Mouse (Mus musculus): ENCODE data around the gene Mical3.

Mical3 gene

DNA sequence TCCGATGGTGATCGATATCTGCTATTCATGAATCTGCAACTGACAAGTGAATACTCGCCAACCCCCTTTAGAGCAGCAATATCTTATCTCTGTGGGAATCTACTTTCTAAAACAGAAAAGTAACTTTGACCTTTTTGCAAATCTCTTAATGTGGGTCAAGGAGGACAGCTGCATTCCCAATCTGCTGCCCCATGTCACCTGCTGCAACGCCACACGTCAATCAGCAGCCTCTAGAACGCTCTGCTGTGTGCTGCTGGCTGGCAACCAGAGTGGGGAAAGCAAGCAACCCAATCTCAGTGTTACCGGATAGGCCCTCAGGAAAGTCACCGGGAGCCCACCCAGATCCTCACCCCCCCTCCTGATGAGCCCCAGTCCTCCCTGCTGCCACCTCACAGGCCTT is 79.4 kb downstream of the Mical3 start:
- Histone ChIP-seq H3K27me3 (ENCODE audit: control insufficient read depth, insufficient read depth, low read length, poor library complexity, severe bottlenecking) (no peaks in the 10 kb centered on the region), H3K36me3 (ENCODE audit: control insufficient read depth, insufficient read depth, low read length, poor library complexity, severe bottlenecking) (no peaks in the 10 kb centered on the region)
- DNase-seq (ENCODE audit: low read depth, low spot score), result no peak

DNA sequence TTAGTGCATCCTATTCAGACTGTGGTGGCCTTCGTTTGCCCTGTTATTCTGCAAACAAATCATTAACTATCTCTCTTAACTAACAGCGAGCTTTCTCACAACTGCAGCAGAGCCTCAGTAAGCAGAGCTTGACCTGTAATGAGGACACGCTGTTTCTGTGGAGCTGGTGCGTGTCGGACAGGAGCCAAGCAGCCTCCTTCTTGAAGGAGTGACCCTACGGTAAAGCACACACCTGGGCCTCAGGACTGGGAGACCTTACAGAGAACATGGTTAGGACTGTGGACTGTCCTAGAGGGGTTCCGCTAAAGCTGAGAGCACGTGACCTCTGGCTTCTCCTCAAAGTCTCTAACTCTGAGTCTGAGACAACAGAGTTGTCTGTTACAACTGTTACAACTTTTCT is 82.1 kb downstream of the Mical3 start:
- no peaks in the 10 kb centered on the region for H3K36me3 ChIP-seq (ENCODE audit: control insufficient read depth, insufficient read depth, low read length, poor library complexity, severe bottlenecking)
- no peak for DNase-seq (ENCODE audit: low read depth, low spot score)
- no peaks in the 10 kb centered on the region for H3K27me3 ChIP-seq (ENCODE audit: control insufficient read depth, insufficient read depth, low read length, poor library complexity, severe bottlenecking)

DNA sequence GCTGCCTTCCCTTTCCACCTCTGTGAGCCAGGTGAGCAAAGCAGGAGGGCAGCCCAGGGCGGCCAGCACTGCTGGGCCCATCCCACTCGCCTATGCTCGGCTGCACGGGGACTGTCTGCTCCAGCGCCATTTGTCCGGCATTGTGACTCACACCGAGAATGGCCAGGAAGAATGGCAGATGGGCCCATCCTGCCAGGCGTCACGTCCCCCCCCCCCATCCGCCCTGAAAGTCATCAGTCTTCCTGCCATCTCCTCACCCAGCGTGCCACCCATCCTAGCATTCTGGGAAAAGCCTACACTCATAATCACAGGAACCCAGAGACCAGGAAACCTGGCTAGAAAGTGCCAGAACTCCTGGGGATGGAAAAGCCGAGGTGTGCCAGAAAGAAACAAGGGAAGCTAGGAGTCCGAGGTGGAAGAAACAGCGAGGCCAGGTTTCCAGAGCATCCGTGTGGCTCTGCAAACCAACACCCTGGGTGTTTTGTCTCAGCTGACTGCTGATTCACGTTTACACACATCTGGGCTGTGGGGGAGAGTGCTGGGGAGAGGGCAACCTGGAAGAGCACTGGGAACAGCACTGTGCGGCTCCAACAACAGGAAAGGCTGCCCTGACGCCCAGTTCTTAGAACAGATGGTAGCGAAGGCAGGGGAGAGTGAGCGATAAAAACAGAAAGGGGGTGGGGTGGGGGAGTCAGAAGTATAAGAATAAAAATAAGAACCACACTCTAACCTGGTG is 85.3 kb downstream of the Mical3 start:
- H3K36me3 ChIP-seq (ENCODE audit: control insufficient read depth, insufficient read depth, low read length, poor library complexity, severe bottlenecking), result no peaks in the 10 kb centered on the region
- no peak for DNase-seq (ENCODE audit: low read depth, low spot score)
- no peaks in the 10 kb centered on the region for H3K27me3 ChIP-seq (ENCODE audit: control insufficient read depth, insufficient read depth, low read length, poor library complexity, severe bottlenecking)

DNA sequence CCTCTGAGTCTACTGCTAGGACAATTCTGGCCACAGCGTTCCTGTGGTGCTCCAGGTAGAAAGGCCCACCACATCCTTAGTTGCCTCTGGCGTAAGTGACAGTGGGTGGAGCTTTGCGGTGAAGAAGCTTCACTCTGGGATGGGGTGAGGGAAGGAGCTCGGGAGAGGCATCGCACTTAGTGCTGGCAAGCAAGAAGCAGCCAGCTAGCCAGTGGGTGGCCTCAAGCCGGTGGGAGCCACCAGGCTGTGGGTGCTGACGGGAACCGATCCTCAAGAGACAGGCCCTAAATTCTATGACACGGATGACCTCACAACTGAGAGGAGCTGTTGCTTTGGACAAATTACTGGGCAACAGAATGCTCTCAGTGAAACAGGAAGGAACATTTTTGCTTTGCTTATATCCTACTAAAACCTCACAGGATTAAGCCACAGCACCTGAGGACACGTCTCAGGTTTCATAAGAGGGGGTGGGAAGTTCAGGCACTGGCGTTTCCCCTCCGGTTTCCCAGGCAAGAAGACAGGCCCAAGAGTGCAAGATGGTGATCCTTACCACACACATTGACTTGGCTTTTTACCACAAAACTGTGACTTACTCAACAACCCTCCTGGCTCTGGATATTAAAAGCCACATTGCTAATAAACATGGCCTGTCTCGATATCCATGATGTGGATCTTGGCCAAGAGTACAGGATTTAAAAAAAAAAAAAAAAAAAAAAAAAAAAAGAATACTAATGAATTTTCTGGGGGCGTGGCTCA is 87.2 kb downstream of the Mical3 start:
- Histone ChIP-seq H3K36me3 (ENCODE audit: control insufficient read depth, insufficient read depth, low read length, poor library complexity, severe bottlenecking) (no peaks in the 10 kb centered on the region), H3K27me3 (ENCODE audit: control insufficient read depth, insufficient read depth, low read length, poor library complexity, severe bottlenecking) (no peaks in the 10 kb centered on the region)
- DNase-seq (ENCODE audit: low read depth, low spot score), result no peak

DNA sequence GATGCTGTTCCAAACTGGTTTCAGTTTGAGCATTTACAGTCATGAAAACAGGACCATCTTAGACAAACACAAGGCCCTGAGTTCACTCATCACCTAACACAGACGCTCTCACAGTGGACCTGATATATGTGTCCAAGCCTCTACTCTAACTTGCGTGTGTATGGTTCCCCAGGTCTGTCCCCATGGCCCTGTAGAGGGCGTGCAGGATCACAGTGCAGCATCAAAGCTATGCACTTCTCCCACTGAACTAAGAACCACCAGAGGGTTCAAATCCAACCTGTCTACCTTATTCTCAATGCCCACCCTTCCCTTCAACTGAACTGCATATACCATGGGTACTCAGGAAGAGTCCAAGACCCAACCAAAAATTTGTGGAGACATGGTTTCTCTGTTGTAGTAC is 91.1 kb downstream of the Mical3 start:
- peak; percentile 14 for DNase-seq (ENCODE audit: low read depth, low spot score)
- H3K27me3 ChIP-seq (ENCODE audit: control insufficient read depth, insufficient read depth, low read length, poor library complexity, severe bottlenecking), result no peaks in the 10 kb centered on the region
- H3K36me3 ChIP-seq (ENCODE audit: control insufficient read depth, insufficient read depth, low read length, poor library complexity, severe bottlenecking), result no peaks in the 10 kb centered on the region

DNA sequence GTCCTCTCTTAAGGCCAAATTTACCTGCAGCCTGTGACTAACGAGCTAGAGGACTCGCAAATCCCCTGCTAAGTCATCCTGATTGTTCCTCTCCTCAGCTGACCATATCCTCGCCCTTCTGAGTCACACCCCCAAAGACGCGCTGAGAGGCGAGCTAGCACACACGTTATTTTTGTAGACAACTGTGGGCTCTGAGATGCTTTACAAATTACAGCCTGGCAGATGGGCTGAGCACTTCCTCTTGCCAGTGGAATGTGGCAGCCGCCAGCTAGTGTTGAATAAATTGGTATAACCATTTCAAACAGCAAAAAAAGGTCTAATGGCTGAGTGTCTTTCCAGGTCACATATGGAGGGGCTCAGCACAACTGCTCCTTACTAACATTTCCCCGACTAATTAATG is 91.5 kb downstream of the Mical3 start:
- Histone ChIP-seq H3K36me3 (ENCODE audit: control insufficient read depth, insufficient read depth, low read length, poor library complexity, severe bottlenecking) (no peaks in the 10 kb centered on the region), H3K27me3 (ENCODE audit: control insufficient read depth, insufficient read depth, low read length, poor library complexity, severe bottlenecking) (no peaks in the 10 kb centered on the region)
- no peak for DNase-seq (ENCODE audit: low read depth, low spot score)

DNA sequence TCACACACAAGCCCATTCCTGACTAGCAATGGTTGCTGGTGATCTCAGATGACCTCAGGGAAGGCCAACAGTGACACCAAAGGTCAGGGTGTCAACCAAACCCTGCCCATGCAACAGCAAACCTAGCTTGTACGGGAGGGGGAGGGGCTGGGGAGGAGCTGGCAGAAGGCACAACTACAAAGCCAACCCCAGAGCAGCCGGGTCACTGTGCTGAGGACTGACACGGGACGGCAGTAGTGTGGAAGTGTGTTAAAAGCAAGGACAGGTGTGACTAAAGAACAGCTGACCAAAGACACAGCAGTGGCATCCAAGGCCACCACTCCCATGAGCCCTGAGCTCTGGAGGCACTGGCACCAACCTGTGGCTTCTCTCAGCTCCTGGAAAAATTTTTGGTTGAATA is 93.7 kb downstream of the Mical3 start:
- H3K36me3 ChIP-seq (ENCODE audit: control insufficient read depth, insufficient read depth, low read length, poor library complexity, severe bottlenecking), result no peaks in the 10 kb centered on the region
- no peak for DNase-seq (ENCODE audit: low read depth, low spot score)
- no peaks in the 10 kb centered on the region for H3K27me3 ChIP-seq (ENCODE audit: control insufficient read depth, insufficient read depth, low read length, poor library complexity, severe bottlenecking)

DNA sequence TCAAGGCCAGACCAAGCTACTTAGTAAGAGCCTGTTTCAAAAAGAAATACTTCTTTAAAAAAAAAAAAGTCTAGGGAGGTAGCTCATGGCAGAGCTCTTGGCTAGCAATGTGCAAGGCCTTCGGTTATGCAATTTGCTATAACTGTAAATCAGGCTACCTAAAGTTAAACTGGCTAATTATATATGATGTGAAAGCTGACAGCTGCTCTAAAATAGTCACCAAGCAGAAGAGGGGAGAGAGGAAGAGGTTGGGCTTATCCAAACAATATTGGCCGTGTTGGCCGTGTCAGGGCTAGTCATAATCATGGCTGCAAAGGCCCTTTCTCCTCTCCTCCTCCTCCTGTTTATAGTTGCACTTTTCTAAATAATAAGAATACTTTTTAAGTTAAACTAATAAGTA is 94.9 kb downstream of the Mical3 start:
- H3K27me3 ChIP-seq (ENCODE audit: control insufficient read depth, insufficient read depth, low read length, poor library complexity, severe bottlenecking), result no peaks in the 10 kb centered on the region
- DNase-seq (ENCODE audit: low read depth, low spot score), result no peak
- no peaks in the 10 kb centered on the region for H3K36me3 ChIP-seq (ENCODE audit: control insufficient read depth, insufficient read depth, low read length, poor library complexity, severe bottlenecking)

DNA sequence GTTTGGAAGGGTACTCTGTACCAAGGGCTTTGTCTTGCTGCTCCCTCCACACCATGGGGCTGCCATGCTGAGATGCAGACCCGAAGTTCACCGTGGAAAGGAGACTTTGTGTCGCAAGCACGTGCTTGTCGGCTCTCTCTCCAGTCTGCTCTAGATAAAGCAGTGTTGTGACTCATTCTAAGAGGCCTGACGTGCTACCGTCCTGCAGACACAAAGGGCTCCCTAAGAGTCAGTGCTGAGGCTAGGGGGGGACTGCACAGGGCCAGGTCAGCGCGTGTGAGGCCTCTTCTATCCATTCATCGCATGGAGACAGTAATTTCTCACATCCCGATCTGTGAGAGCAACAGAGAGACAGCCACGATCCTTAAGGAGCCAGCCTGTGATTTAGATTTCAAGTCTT is 95.5 kb downstream of the Mical3 start:
- DNase-seq (ENCODE audit: low read depth, low spot score), result no peak
- Histone ChIP-seq H3K36me3 (ENCODE audit: control insufficient read depth, insufficient read depth, low read length, poor library complexity, severe bottlenecking) (no peaks in the 10 kb centered on the region), H3K27me3 (ENCODE audit: control insufficient read depth, insufficient read depth, low read length, poor library complexity, severe bottlenecking) (no peaks in the 10 kb centered on the region)

DNA sequence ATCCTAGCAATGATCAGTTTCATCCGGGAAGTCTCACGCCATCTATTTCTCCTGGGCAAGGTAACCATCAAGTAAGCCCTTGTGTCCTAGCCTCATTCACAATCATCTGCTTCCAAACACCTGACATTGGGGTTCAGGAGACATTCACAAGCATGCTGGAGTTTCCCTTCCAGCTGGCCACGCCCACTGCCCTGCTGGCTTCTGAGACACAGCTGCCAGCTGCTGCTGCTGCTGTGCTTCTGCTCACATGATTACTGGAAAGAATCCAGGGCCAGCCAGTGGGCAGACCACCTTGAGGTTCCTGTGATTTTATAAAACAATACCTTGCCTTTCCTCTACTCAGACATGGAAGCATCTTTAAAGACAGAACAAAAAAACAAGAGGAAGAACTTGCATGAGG is 97.5 kb downstream of the Mical3 start:
- Histone ChIP-seq H3K36me3 (ENCODE audit: control insufficient read depth, insufficient read depth, low read length, poor library complexity, severe bottlenecking) (no peaks in the 10 kb centered on the region), H3K27me3 (ENCODE audit: control insufficient read depth, insufficient read depth, low read length, poor library complexity, severe bottlenecking) (no peaks in the 10 kb centered on the region)
- DNase-seq (ENCODE audit: low read depth, low spot score), result no peak

DNA sequence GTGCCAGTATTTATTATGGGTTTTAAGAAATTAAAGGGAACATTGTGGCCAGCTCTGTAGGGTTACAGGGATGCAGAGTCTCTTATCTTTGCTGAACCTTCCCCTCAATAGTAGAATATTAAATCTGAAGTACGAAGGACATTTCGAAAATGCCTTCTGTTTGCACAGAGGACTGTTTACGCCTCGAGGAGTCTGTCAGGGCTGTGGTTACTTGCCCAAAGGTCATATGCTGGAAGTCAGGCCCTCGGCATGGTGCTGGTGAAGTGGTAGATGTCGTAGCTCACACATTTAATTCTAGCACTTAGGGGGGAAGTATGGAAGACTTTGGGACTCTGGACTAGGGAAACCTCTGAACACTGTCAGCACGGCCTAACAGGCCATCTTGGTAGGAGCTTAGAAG is 99.4 kb downstream of the Mical3 start:
- DNase-seq (ENCODE audit: low read depth, low spot score), result no peak
- H3K36me3 ChIP-seq (ENCODE audit: control insufficient read depth, insufficient read depth, low read length, poor library complexity, severe bottlenecking), result no peaks in the 10 kb centered on the region
- no peaks in the 10 kb centered on the region for H3K27me3 ChIP-seq (ENCODE audit: control insufficient read depth, insufficient read depth, low read length, poor library complexity, severe bottlenecking)

DNA sequence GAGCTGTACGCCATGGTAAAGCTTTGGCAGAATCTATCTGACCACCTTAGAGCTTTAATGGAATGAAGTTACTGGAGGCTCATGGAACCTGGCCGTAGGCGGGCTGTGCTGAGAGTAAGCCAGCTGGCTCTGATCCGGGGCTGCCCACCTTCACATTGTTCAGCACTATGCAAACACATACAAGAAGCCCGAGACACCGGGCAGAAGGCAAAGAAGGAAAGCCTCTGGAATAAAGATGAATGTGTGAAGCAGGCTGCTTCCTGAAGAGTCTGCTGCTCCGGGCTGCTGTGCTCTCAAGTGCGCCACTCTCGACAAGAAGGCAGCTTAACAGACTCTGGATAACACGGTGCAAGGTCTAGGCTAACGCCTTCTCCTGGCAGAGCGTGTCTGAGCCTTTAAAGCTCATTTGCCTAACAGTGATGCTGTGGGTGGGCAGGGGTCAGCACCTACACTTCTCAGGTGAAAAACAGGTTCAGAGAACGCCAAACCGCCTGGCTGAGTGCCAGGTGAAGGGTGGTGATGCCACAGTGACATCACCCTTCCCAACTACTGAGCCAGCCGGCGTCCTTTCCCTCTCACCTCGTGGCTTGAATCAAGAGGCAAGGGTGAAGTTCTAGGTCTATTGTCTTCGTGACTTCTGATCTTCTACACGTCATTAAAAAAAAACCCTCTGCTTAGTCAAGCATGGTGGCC is 100.8 kb downstream of the Mical3 start:
- Histone ChIP-seq H3K27me3 (ENCODE audit: control insufficient read depth, insufficient read depth, low read length, poor library complexity, severe bottlenecking) (no peaks in the 10 kb centered on the region), H3K36me3 (ENCODE audit: control insufficient read depth, insufficient read depth, low read length, poor library complexity, severe bottlenecking) (no peaks in the 10 kb centered on the region)
- no peak for DNase-seq (ENCODE audit: low read depth, low spot score)

DNA sequence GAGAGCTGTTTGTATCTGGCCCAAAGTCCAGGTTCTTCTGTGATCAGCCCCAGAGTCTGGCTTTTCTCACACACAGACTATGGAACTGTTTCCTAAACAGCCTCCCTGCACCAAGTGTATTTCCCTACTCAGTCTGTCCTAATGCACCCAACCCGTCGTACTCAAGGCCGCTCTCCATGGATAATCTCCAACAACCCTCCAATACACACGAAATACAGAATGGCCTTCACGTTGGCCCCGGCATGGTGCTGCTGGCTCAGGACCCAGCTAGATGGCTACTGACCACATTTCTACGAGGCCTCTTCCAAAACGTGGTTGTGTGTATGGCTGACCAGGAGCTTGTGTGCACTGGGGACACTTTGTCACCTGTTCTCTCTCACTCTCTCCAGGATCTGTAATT is 102.3 kb downstream of the Mical3 start:
- no peaks in the 10 kb centered on the region for H3K36me3 ChIP-seq (ENCODE audit: control insufficient read depth, insufficient read depth, low read length, poor library complexity, severe bottlenecking)
- no peaks in the 10 kb centered on the region for H3K27me3 ChIP-seq (ENCODE audit: control insufficient read depth, insufficient read depth, low read length, poor library complexity, severe bottlenecking)

DNA sequence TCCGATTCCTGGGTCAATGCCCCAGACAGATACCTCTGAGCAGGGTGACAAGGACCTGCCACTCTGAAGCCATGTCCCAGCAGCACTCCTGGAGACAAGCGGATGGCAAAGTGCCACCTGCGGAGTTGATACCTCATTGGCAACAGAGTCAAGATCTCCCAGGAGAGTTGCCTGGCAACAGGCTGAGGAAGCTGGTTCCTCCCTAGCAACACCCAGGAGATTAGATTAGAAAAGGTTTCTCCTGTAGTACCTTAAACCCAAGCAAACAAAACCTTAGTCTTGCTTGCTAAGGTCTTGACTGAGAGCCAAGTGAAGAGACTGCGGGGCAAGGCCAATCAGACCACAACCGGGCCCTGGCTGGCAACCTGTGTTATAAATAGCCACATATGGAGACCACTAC is 103.5 kb downstream of the Mical3 start:
- no peak for DNase-seq (ENCODE audit: low read depth, low spot score)
- H3K27me3 ChIP-seq (ENCODE audit: control insufficient read depth, insufficient read depth, low read length, poor library complexity, severe bottlenecking), result no peaks in the 10 kb centered on the region
- H3K36me3 ChIP-seq (ENCODE audit: control insufficient read depth, insufficient read depth, low read length, poor library complexity, severe bottlenecking), result no peaks in the 10 kb centered on the region

More for the DNA sequence above, 102.3 kb downstream of the Mical3 start:
- DNase-seq (ENCODE audit: low read depth, low spot score), result no peak

DNA sequence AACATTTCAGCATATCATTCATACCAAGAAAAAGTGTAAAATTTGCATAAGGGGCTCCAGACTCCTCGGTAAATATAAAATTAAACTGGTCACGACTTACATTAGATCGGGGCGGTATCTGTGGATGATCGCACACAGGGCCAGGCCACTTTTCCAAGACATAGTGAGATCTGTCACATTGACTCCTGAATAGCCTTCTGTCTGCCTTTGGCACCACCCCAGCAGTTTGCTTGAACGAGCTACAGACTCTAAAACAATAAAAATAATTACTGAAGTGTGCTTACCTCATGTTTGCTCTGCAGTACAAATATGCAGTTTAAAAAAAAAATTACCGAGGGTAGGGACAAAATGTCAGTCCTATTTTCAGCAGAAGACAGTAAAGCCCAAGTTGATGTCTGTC is 103.9 kb downstream of the Mical3 start:
- no peaks in the 10 kb centered on the region; the same call in 1 of the 2 replicates for H3K36me3 ChIP-seq (ENCODE audit: control insufficient read depth, insufficient read depth, low read length, poor library complexity, severe bottlenecking)
- no peak for DNase-seq (ENCODE audit: low read depth, low spot score)
- no peaks in the 10 kb centered on the region for H3K27me3 ChIP-seq (ENCODE audit: control insufficient read depth, insufficient read depth, low read length, poor library complexity, severe bottlenecking)

Data from splenic B cell, adult 2 months (primary cell).